Mouse (Mus musculus) brain, embryonic 14.5 days (tissue): ENCODE data around the gene Itsn2.

Experiments
- CTCF ChIP-seq: fragments of 200-500 bp; IDR thresholded peaks from 2 replicates; pipeline ENCODE4 v1.5.1; 2012; ENCODE audit warnings: inconsistent platforms, mild to moderate bottlenecking, moderate library complexity, borderline replicate concordance; ENCODE audit not compliant: insufficient read depth, insufficient read length; ENCODE audit errors: extremely low read depth
- POLR2A ChIP-seq: fragments of 200-500 bp; IDR thresholded peaks from 2 replicates; pipeline ENCODE4 v1.6.1; 2012; ENCODE audit warnings: mild to moderate bottlenecking, inconsistent platforms, borderline replicate concordance; ENCODE audit not compliant: poor library complexity, insufficient read depth, insufficient read length, severe bottlenecking; ENCODE audit errors: extremely low read depth

DNA sequence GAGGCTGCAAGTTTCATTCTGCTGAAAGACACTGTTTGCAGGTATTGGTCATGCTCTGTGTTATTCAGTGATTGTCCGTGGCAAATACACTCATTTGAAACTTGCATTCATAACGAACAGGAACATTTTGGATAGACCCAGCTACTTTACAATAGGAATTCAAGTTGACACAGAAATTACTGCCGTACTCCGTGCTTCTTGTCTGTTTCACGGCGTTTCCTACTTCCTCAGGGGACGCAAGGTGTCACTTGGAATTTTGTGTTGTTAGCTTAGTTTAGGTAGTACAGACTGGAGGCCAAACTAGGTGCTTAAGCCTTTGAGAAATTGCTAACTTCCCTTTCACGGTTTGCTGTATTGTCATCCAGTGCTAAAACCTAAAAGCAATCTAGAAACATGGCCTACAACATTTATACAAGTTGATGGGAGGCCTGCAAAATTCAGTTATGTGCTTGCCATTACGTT, 1.5 kb downstream of the Itsn2 start:
- TF ChIP-seq POLR2A (no peak), CTCF (no peak)
